Mouse (Mus musculus) adrenal gland, postnatal 36 days (tissue): ENCODE measurements at regions not wholly inside any gene's neighbourhood (a gene's known extent, or its start where the extent isn't known, plus 50 kb on each side); places are given as distances from the start of the nearest gene placed in this dataset.
"Not testable (repeated sequence)": the region's sequence is repeated elsewhere in the genome, so short reads cannot be mapped to it uniquely, and the experiment has no call there.

Experiments
- DNase-seq, 2 experiments: peaks; one replicate each; pipeline ENCODE4 v3.0.0; 2021; ENCODE audit warnings: mixed read lengths in 1 of 2

- not testable (repeated sequence) for DNase-seq
Observed at GRCm38 (mm10) chr3:29024851-29025250, 57.0 kb upstream of the Egfem1 start.

DNA sequence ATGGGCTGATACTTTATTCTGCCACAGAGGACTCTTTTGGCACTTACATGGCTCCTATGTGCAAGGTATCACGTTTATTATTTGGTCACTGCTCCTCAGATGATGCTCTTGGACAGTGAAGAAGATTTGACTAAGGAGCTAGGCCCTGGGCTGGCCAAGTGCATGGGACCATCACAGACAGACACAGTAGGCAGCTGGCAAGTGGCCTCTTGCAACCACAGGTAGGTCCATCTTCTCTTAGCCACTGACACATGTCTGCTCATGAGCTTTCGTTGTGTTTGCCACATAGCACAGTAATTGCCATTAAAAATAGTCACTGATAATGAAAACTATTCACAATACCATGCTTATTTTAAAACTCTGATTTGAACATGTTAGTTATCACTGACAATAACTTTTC is 54.1 kb upstream of the Egfem1 start:
- no peak for DNase-seq

- DNase-seq, result no peak
Observed at GRCm38 (mm10) chr3:29030791-29031190, 51.0 kb upstream of the Egfem1 start.

GRCm38 (mm10) chr3:29031811-29032210 is 50.0 kb upstream of the Egfem1 start:
- peak; percentile 27 to 53 for DNase-seq
